Mouse (Mus musculus) liver, postnatal 0 days (tissue): Measurements from ENCODE around the gene Ern1.

Experiments
- CTCF ChIP-seq: sonication (generic); IDR thresholded peaks from 2 replicates; pipeline ENCODE4 v1.5.1; 2016; ENCODE audit warnings: antibody characterized with exemption, low read depth
- EP300 ChIP-seq: IDR thresholded peaks from 2 replicates; pipeline ENCODE4 v1.6.1; 2016; ENCODE audit warnings: antibody characterized with exemption, low read depth, mild to moderate bottlenecking

- no peak for TF ChIP-seq EP300
- 0 out of 2 replicates have a peak, but pooled peaks have one; percentile 6 for TF ChIP-seq CTCF
Measured at GRCm38 (mm10) chr11:106486866-106487732, 553 bp downstream of the Ern1 start.
